Mouse (Mus musculus) megakaryocyte, embryonic 14.5 days (primary cell): ENCODE measurements around the gene Arhgef39. TPM values are rescaled to one million over a fixed set of nuclear protein-coding genes. Genes with fewer than 3 reads are reported as not detected.
A peak's percentile ranks its signal among the peaks of the same experiment; 100 is the strongest.

Experiments
- H3K27me3 ChIP-seq: replicated peaks from 2 replicates; pipeline ENCODE3; 2012; ENCODE audit warnings: inconsistent platforms
- H3K36me3 ChIP-seq: replicated peaks from 2 replicates; pipeline ENCODE3; 2012; ENCODE audit warnings: low read length, inconsistent platforms, mixed read lengths
- H3K4me1 ChIP-seq: 2 replicates; pipeline ENCODE4 v1.6.1; 2012; ENCODE audit warnings: inconsistent platforms
- H3K4me3 ChIP-seq: replicated peaks from 2 replicates; pipeline ENCODE3; 2012; ENCODE audit warnings: moderate library complexity, mild to moderate bottlenecking, inconsistent platforms
- H3K9me3 ChIP-seq: 2 replicates; pipeline ENCODE4 v1.6.1; 2012; ENCODE audit warnings: inconsistent platforms
- FLI1 ChIP-seq: IDR thresholded peaks from 2 replicates; pipeline ENCODE4 v1.6.1; 2012; ENCODE audit warnings: low read length, inconsistent platforms, mixed read lengths
- GATA1 ChIP-seq: IDR thresholded peaks from 3 replicates; pipeline ENCODE4 v1.6.1; 2012; ENCODE audit warnings: mixed read lengths, low read length, inconsistent platforms, borderline replicate concordance
- polyA plus RNA-seq: library from polyadenylated mRNA; stranded (reverse); fragments of >175 nt; gene quantifications from 2 replicates; pipeline ENCODE4 v1.2.3, GENCODE M21; 2012; ENCODE audit warnings: low replicate concordance; ENCODE audit not compliant: insufficient read depth

Gene Arhgef39
- polyA plus RNA-seq, 1 experiment, result 9.6 TPM

DNA sequence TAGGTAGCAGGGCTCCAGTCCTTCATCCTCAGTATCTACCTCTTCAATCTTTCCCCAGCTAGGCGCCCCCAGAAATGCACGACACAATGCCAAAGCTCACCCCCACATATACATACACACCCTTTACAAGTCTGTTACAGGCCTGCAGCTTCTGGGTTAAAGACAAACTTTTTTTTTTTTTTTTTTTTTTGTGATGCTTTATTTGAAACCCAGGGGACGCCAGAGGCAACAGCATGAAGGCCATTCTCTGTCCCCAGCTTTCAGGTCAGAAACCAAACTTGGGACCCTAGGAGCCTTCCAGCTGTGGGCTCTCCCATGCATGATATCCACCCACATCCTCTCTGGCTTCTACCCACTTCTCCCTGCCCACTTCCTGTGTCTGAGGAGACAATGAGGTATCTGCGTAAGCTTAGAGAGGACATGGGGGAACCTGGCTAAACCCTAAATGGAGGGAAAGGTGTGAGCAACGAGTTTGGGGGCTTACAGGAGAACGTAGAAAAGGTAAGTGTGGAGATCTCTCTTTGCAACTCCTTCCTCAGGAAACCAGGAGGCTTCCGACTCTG is 17.5 kb downstream of the Arhgef39 start:
- Histone ChIP-seq H3K4me1 (peaks cover 48% of the 10 kb centered on the region), H3K36me3 (no peaks in the 10 kb centered on the region), H3K4me3 (peak overlapping the region; percentile 82), H3K9me3 (peaks cover 6% of the 10 kb centered on the region; the same call in 1 of the 2 replicates), H3K27me3 (peaks cover 17% of the 10 kb centered on the region)
- TF ChIP-seq GATA1 (no peak; the same call in 2 of the 3 replicates), FLI1 (0 out of 2 replicates have a peak, but pooled peaks have one; percentile 20)

DNA sequence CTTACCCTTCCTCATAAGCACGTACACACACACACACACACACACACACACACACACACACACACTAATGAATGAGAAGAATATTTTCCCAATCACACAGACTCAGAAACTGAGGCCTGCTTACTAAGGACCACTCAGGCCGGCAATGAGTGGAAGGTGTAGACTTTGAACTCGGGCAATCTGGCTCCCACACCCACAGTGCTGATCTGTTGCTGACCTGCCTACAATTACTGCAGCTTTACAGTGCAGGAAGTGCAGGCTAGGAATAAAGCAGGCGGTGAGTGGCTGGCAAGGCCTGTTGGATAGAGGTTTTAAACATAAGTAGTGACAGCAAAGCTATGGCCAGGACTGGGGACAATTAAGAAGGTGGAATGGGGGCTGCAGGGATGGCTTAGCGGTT is 18.5 kb downstream of the Arhgef39 start:
- Histone ChIP-seq H3K9me3 (peaks cover 6% of the 10 kb centered on the region; the same call in 1 of the 2 replicates), H3K27me3 (peaks cover 17% of the 10 kb centered on the region), H3K4me3 (no peak overlapping the region), H3K36me3 (no peaks in the 10 kb centered on the region), H3K4me1 (peaks cover 48% of the 10 kb centered on the region)
- TF ChIP-seq FLI1, result no peak
- TF ChIP-seq GATA1, result no peak

DNA sequence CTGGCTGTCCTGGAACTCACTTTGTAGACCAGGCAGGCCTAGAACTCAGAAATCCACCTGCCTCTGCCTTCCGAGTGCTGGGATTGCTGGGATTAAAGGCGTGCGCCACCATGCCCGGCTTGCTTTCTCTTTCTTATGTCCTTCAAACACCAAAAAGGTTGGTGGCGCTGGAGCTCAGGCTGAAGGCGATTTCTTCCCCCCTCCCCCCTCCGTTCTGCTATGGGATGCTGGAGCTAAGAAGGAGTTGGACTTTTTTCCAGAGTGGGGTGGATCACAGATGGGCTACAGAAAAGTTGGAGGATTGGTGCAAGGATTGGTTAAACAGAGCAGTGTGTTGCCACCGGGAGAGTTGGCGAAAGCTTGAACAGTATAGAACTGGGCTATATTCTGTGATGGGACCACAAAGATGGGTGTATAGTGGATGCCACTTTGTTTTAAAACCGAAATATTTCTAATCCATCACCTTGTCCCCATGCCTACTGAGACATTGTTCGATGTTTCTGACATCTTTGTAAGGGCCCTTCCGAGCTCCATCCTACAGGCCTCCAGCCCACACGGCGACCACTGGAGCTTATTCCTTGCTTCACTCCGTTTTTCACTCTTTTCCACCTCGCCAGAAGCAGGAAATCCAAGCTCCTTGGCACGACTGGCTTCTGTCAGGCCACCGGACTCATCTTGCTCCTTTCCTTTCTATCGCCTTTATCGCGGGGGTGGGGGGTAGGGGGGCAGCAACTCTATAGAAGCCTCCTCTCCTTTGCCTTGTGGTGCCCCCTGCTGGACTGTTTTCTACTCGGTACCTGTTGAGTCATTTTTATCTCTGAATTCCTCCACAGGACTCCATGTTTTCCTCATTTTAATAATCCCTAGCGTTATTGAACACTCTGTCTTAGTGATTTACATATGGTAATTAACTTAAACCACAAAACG is 20.3 kb downstream of the Arhgef39 start:
- TF ChIP-seq FLI1 (no peak), GATA1 (no peak)
- H3K9me3 ChIP-seq, result no peaks in the 10 kb centered on the region

DNA sequence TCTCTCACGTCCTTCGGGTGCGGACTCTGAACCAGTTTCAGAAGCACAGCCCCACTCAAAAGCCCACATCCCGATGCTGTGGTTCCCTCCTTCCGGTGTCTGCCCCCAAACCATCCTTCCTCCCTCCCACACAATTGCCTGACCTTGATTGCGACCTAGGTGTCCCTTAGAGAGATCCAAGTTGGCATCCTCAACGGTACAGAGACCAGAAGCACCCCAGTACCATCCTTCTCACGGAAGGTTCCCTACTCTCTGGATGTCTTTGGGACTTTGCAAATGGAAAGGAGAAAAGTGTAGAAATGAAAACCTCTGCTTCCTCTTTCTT is 21.0 kb downstream of the Arhgef39 start:
- Histone ChIP-seq H3K4me3 (peak overlapping the region; percentile 92), H3K9me3 (no peaks in the 10 kb centered on the region)

More for the DNA sequence above, 20.3 kb downstream of the Arhgef39 start:
- Histone ChIP-seq H3K4me3 (peak overlapping the region; percentile 46), H3K27me3 (peaks cover 16% of the 10 kb centered on the region), H3K4me1 (peaks cover 56% of the 10 kb centered on the region), H3K36me3 (no peaks in the 10 kb centered on the region)

DNA sequence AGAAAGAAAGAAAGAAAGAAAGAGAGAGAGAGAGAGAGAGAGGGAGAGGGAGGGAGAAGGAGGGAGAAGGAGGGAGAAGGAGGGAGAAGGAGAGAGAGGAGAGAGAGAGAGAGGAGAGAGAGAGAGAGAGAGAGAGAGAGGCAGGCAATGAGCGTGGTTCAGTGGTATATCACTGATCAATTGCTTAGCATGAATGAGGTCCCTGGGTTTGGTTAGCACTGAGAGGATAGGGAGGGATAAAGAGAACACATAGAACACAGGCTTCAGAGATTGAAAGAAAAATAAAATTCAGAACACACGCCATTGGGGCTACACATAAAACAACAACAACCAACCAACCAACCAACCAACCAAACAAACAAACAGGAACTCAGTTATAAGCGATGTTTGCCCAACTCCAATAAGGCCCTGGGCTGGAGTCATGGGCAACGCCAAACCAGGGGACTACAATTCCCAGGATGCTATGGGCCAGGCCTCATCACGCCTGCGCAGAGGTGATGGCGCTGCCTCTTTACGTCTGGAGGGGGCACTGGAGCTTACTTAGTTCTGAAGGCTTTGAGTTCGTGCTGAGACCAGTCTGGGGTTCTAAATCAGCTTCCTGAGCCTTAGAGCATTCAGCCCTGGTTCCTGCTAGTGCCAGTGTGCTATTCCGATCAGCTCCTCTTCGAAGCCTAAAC is 21.5 kb downstream of the Arhgef39 start:
- no peaks in the 10 kb centered on the region for H3K9me3 ChIP-seq
- H3K4me3 ChIP-seq, result peak overlapping the region; percentile 92
- TF ChIP-seq GATA1, result no peak
- no peak for TF ChIP-seq FLI1
- H3K4me1 ChIP-seq, result peaks cover 53% of the 10 kb centered on the region
- H3K27me3 ChIP-seq, result peaks cover 6% of the 10 kb centered on the region
- no peaks in the 10 kb centered on the region for H3K36me3 ChIP-seq

More for the DNA sequence above, 21.0 kb downstream of the Arhgef39 start:
- Histone ChIP-seq H3K36me3 (no peaks in the 10 kb centered on the region), H3K27me3 (peaks cover 10% of the 10 kb centered on the region), H3K4me1 (peaks cover 58% of the 10 kb centered on the region)
- no peak for TF ChIP-seq GATA1
- no peak for TF ChIP-seq FLI1

DNA sequence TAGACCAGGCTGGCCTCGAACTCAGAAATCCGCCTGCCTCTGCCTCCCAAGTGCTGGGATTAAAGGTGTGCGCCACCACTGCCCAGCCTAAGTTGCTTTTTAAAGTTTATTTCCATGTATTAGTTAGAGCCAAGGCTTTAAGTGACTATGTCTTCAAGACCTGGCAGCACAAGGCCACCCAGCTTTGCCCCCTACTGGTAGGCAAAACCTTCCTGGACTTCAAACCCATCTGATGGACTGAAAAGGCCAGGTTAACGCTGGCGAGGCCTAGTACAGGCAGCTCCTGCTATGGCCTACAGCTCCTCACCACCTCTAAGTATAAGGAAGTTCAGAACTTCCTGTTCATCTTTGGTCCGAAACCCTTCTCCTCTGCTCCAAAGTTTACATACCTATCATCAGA is 22.9 kb downstream of the Arhgef39 start:
- Histone ChIP-seq H3K36me3 (no peaks in the 10 kb centered on the region), H3K4me3 (no peak overlapping the region), H3K4me1 (peaks cover 39% of the 10 kb centered on the region), H3K27me3 (no peaks in the 10 kb centered on the region), H3K9me3 (no peaks in the 10 kb centered on the region)
- TF ChIP-seq GATA1 (no peak), FLI1 (no peak)

DNA sequence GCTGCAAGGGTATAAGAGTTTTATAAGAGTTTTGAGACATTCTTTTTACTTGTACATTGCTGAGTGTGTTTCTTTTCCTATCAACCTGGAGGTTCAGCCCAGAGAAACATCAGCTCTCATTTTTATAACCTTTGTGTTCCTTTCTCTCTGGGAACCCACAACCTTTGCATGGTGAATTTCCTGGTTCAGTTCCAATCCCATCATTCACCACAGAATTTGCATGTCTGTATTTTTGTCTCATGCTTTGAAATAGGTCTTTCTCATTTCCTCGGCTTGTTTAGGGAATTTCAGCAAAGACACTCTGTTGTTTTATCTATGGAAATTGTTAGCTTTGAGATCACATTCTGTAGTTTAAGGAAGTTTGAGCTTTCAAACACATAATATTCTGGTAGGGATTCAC is 25.9 kb downstream of the Arhgef39 start:
- no peak overlapping the region for H3K4me3 ChIP-seq
- TF ChIP-seq FLI1 (no peak), GATA1 (no peak)
- peaks cover 6% of the 10 kb centered on the region for H3K27me3 ChIP-seq
- H3K36me3 ChIP-seq, result no peaks in the 10 kb centered on the region
- H3K4me1 ChIP-seq, result peaks cover 22% of the 10 kb centered on the region
- no peaks in the 10 kb centered on the region; the same call in 1 of the 2 replicates for H3K9me3 ChIP-seq

DNA sequence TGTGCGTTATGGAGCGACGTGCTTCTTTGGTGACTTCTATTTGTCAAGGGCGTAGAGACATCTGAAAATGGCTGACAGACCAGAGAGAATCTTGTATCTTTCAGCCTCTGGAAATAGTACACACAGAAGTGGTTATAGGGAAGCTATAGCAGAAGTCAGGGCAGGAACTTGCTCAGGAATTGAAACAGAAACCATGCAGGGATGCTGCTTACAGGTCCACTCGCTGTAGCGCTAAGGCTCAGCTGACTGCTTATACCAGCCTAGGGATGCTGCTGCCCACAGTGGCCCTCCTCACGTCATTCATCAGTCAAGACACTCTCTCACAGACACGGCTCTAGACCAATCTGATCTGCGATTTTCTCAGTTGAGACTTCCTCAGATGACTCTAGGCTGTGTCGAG is 29.2 kb downstream of the Arhgef39 start:
- TF ChIP-seq GATA1, result no peak
- Histone ChIP-seq H3K27me3 (peaks cover 25% of the 10 kb centered on the region), H3K4me1 (peaks cover 16% of the 10 kb centered on the region), H3K36me3 (no peaks in the 10 kb centered on the region), H3K4me3 (no peak overlapping the region), H3K9me3 (no peaks in the 10 kb centered on the region; the same call in 1 of the 2 replicates)

DNA sequence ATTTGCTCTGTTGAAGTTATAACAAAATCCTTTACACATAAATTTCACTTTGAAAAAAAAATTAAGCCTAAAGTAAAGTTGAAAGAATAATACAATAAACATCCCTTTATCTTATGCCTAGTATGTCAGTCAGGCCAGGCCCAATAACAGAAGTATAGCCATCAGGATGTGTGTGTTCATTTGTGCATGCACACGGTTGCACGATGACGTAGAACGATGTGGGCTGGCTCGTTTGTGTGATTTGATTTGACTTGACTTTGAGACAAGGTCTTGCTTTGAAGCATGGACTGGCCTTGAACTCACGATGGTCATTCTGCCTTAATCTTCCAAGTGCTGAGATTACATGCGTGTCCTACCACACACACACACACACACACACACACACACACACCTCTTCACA is 32.6 kb downstream of the Arhgef39 start:
- Histone ChIP-seq H3K4me3 (no peak overlapping the region), H3K4me1 (peaks cover 6% of the 10 kb centered on the region), H3K27me3 (peaks cover 30% of the 10 kb centered on the region), H3K36me3 (no peaks in the 10 kb centered on the region), H3K9me3 (peaks cover 9% of the 10 kb centered on the region)
- TF ChIP-seq GATA1 (no peak), FLI1 (no peak)

DNA sequence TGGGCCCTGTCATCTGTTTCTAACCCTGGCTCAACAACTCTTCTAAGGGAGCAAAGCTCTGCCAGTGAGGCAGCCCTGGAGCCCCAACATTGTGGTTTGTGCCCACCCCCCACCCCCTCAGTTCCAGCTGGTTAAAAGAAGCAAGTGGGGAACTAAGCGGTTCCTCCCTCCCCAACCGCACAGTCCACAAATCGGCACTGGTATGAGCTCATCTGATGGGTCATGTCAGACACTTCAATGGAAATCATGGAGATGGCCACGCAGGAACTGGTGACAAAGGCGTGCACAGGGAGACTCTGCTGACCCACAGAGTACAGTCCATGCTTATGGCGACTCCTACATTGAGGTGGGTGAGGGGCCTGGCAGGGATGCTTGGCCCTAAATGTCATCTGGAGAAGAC is 33.6 kb downstream of the Arhgef39 start:
- H3K9me3 ChIP-seq, result peaks cover 9% of the 10 kb centered on the region
- no peak overlapping the region for H3K4me3 ChIP-seq
- no peaks in the 10 kb centered on the region for H3K36me3 ChIP-seq
- no peak for TF ChIP-seq GATA1
- TF ChIP-seq FLI1, result no peak
- peaks cover 30% of the 10 kb centered on the region for H3K27me3 ChIP-seq
- H3K4me1 ChIP-seq, result peaks cover 11% of the 10 kb centered on the region
